Mouse (Mus musculus) cerebellum, postnatal 10 days (tissue): ENCODE results near the gene Gm9972.

Source experiments
- DNase-seq, 2 experiments: peaks; one replicate each; pipeline ENCODE4 v3.0.0; 2021; ENCODE audit warnings: mixed read lengths in 2 of 2

Gm9972 gene

GRCm38 (mm10) chr11:43035446-43035845 lies at the start of gene Gm9972:
Gene Gm9972 (plus strand): TSS chr11:43035746.
- DNase-seq = no peak

GRCm38 (mm10) chr11:42999188-42999587 lies 36.4 kb upstream of the Gm9972 start:
- peak; percentile 43 to 48 for DNase-seq

GRCm38 (mm10) chr11:43011941-43012340 lies 23.6 kb upstream of the Gm9972 start:
- DNase-seq = peak in 1 of 2 experiments; percentile 9

GRCm38 (mm10) chr11:43012980-43013379 lies 22.6 kb upstream of the Gm9972 start:
- no peak for DNase-seq

- DNase-seq = no peak
Observed at GRCm38 (mm10) chr11:43023109-43023688, 12.3 kb upstream of the Gm9972 start.

- no peak for DNase-seq
Observed at GRCm38 (mm10) chr11:43029813-43030212, 5.7 kb upstream of the Gm9972 start.

- no peak for DNase-seq
Observed at GRCm38 (mm10) chr11:43032141-43032540, 3.4 kb upstream of the Gm9972 start.

GRCm38 (mm10) chr11:43045871-43046548 lies 10.5 kb downstream of the Gm9972 start:
- DNase-seq = peak; percentile 78 to 82

GRCm38 (mm10) chr11:43049363-43049762 lies 13.8 kb downstream of the Gm9972 start:
- DNase-seq = no peak

- DNase-seq = peak; percentile 12 to 17
Observed at GRCm38 (mm10) chr11:43054972-43055371, 19.4 kb downstream of the Gm9972 start.

GRCm38 (mm10) chr11:43059437-43059970 lies 24.0 kb downstream of the Gm9972 start:
- no peak for DNase-seq

GRCm38 (mm10) chr11:43062286-43062685 lies 26.7 kb downstream of the Gm9972 start:
- peak; percentile 9 to 10 for DNase-seq

GRCm38 (mm10) chr11:43086309-43087050 lies 50.9 kb downstream of the Gm9972 start:
- DNase-seq = no peak
